Mouse (Mus musculus) thymus, adult 2 months (tissue): ENCODE measurements around the gene Dbp.

Experiments used
- CTCF ChIP-seq: fragments of 200-500 bp; IDR thresholded peaks from 2 replicates; pipeline ENCODE4 v1.5.1; 2012; ENCODE audit warnings: mild to moderate bottlenecking, control low read depth, low read length, moderate library complexity, borderline replicate concordance; ENCODE audit not compliant: control insufficient read depth, poor library complexity, insufficient read depth; ENCODE audit errors: extremely low read depth
- POLR2A ChIP-seq: fragments of 200-500 bp; IDR thresholded peaks from 2 replicates; pipeline ENCODE4 v1.6.1; 2012; ENCODE audit warnings: mild to moderate bottlenecking, low read length, control low read depth, moderate library complexity; ENCODE audit not compliant: control insufficient read depth, poor library complexity, insufficient read depth; ENCODE audit errors: extremely low read depth

DNA sequence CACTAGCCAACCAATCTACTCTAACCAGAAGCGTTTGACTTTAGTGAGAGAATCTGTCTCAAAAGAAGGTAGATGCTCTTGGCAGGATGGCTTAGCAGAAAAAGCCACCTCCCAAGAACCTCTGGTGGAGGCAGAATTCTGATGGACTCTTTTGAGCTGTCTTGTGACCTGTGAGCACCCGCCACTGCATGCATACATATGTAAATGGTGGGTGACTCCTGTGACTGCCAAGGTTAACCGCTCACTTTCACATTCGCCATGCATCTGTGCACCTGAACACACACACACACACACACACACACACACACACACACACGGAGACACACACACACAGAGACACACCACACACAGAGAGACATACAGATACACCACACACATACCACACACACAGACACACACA is 42.6 kb downstream of the Dbp start:
- TF ChIP-seq CTCF (no peak), POLR2A (no peak)
